Mouse (Mus musculus): Measurements from ENCODE around the gene Gna12. TPM values are rescaled to one million over a fixed set of nuclear protein-coding genes. Genes with fewer than 3 reads are reported as not detected.

The Gna12 gene
- polyA plus RNA-seq, 1 experiment from 2014 or later, result 7.1 TPM

GRCm38 (mm10) chr5:140795176-140795575 lies 35.1 kb downstream of the Gna12 start:
- 0 out of 2 replicates have a peak overlapping the region, but pooled peaks have one; percentile 1 for H3K9ac ChIP-seq (ENCODE audit: low read length)
- peak overlapping the region; percentile 73 for H3K27ac ChIP-seq (ENCODE audit: low read length)
- peaks cover 68% of the 10 kb centered on the region for H3K4me1 ChIP-seq (ENCODE audit: control insufficient read depth, insufficient read depth, low read length)
- H3K9me3 ChIP-seq (replicated peaks; ENCODE audit: control insufficient read depth, low read length), result no peaks in the 10 kb centered on the region
- 31% methylated on average over 2 of the region's 2 CpGs for WGBS
- H3K36me3 ChIP-seq (ENCODE audit: control insufficient read depth, insufficient read depth), result no peaks in the 10 kb centered on the region
- no peaks in the 10 kb centered on the region for H3K27me3 ChIP-seq (ENCODE audit: control insufficient read depth, insufficient read depth, low read length)
- H3K4me2 ChIP-seq (ENCODE audit: low read depth, low read length), result no peak overlapping the region
- no peak overlapping the region for H3K4me3 ChIP-seq (ENCODE audit: low read length)
- ATAC-seq (replicated peaks; ENCODE audit: extremely low read depth, insufficient read depth, low FRiP score), result no peak

GRCm38 (mm10) chr5:140794753-140795152 lies 35.5 kb downstream of the Gna12 start:
- no peaks in the 10 kb centered on the region for H3K27me3 ChIP-seq (ENCODE audit: control insufficient read depth, insufficient read depth, low read length)
- peak overlapping the region; percentile 73 for H3K27ac ChIP-seq (ENCODE audit: low read length)
- no peaks in the 10 kb centered on the region for H3K36me3 ChIP-seq (ENCODE audit: control insufficient read depth, insufficient read depth)
- H3K4me3 ChIP-seq (ENCODE audit: low read length), result no peak overlapping the region
- ATAC-seq (replicated peaks; ENCODE audit: extremely low read depth, insufficient read depth, low FRiP score), result peak; percentile 41; the same call in 1 of the 2 replicates
- H3K9me3 ChIP-seq (replicated peaks; ENCODE audit: control insufficient read depth, low read length), result no peaks in the 10 kb centered on the region
- 0 out of 2 replicates have a peak overlapping the region, but pooled peaks have one; percentile 1 for H3K9ac ChIP-seq (ENCODE audit: low read length)
- 0 out of 2 replicates have a peak overlapping the region, but pooled peaks have one; percentile 1 for H3K4me2 ChIP-seq (ENCODE audit: low read depth, low read length)
- H3K4me1 ChIP-seq (ENCODE audit: control insufficient read depth, insufficient read depth, low read length), result peaks cover 72% of the 10 kb centered on the region
- 16% methylated on average over 3 of the region's 3 CpGs for WGBS

- Histone ChIP-seq H3K4me3 (ENCODE audit: low read length) (no peak overlapping the region), H3K27ac (ENCODE audit: low read length) (peak overlapping the region; percentile 78; the same call in 1 of the 2 replicates)
- 49% methylated on average over 5 of the region's 5 CpGs for WGBS
Measured at GRCm38 (mm10) chr5:140792233-140792632, 38.0 kb downstream of the Gna12 start.

GRCm38 (mm10) chr5:140790937-140791877 lies 39.0 kb downstream of the Gna12 start:
- Histone ChIP-seq H3K4me2 (ENCODE audit: low read depth, low read length) (0 out of 2 replicates have a peak overlapping the region, but pooled peaks have one; percentile 4), H3K27me3 (ENCODE audit: control insufficient read depth, insufficient read depth, low read length) (no peaks in the 10 kb centered on the region), H3K9me3 (replicated peaks; ENCODE audit: control insufficient read depth, low read length) (no peaks in the 10 kb centered on the region), H3K4me3 (ENCODE audit: low read length) (no peak overlapping the region), H3K36me3 (ENCODE audit: control insufficient read depth, insufficient read depth) (no peaks in the 10 kb centered on the region), H3K9ac (ENCODE audit: low read length) (peak overlapping the region; percentile 10; the same call in 1 of the 2 replicates), H3K4me1 (ENCODE audit: control insufficient read depth, insufficient read depth, low read length) (peaks cover 72% of the 10 kb centered on the region), H3K27ac (ENCODE audit: low read length) (peak overlapping the region; percentile 78)
- 27% methylated on average over 9 of the region's 9 CpGs for WGBS
- peak; percentile 41; the same call in 1 of the 2 replicates for ATAC-seq (replicated peaks; ENCODE audit: extremely low read depth, insufficient read depth, low FRiP score)

More at GRCm38 (mm10) chr5:140792233-140792632, 38.0 kb downstream of the Gna12 start:
- no peaks in the 10 kb centered on the region for H3K36me3 ChIP-seq (ENCODE audit: control insufficient read depth, insufficient read depth)
- no peak overlapping the region for H3K9ac ChIP-seq (ENCODE audit: low read length)
- H3K4me2 ChIP-seq (ENCODE audit: low read depth, low read length), result no peak overlapping the region
- no peaks in the 10 kb centered on the region for H3K9me3 ChIP-seq (replicated peaks; ENCODE audit: control insufficient read depth, low read length)
- peaks cover 69% of the 10 kb centered on the region for H3K4me1 ChIP-seq (ENCODE audit: control insufficient read depth, insufficient read depth, low read length)
- ATAC-seq (replicated peaks; ENCODE audit: extremely low read depth, insufficient read depth, low FRiP score), result no peak
- no peaks in the 10 kb centered on the region for H3K27me3 ChIP-seq (ENCODE audit: control insufficient read depth, insufficient read depth, low read length)

GRCm38 (mm10) chr5:140790392-140790791 lies 39.8 kb downstream of the Gna12 start:
- 36% methylated on average over 2 of the region's 2 CpGs for WGBS
- Histone ChIP-seq H3K9me3 (replicated peaks; ENCODE audit: control insufficient read depth, low read length) (no peaks in the 10 kb centered on the region), H3K27ac (ENCODE audit: low read length) (peak overlapping the region; percentile 78), H3K4me3 (ENCODE audit: low read length) (no peak overlapping the region), H3K4me2 (ENCODE audit: low read depth, low read length) (no peak overlapping the region), H3K36me3 (ENCODE audit: control insufficient read depth, insufficient read depth) (no peaks in the 10 kb centered on the region), H3K27me3 (ENCODE audit: control insufficient read depth, insufficient read depth, low read length) (no peaks in the 10 kb centered on the region), H3K4me1 (ENCODE audit: control insufficient read depth, insufficient read depth, low read length) (peaks cover 80% of the 10 kb centered on the region), H3K9ac (ENCODE audit: low read length) (no peak overlapping the region)
- no peak for ATAC-seq (replicated peaks; ENCODE audit: extremely low read depth, insufficient read depth, low FRiP score)

- no peak for ATAC-seq (replicated peaks; ENCODE audit: extremely low read depth, insufficient read depth, low FRiP score)
- Histone ChIP-seq H3K9me3 (replicated peaks; ENCODE audit: control insufficient read depth, low read length) (no peaks in the 10 kb centered on the region), H3K4me2 (ENCODE audit: low read depth, low read length) (no peak overlapping the region), H3K4me1 (ENCODE audit: control insufficient read depth, insufficient read depth, low read length) (peaks cover 72% of the 10 kb centered on the region), H3K4me3 (ENCODE audit: low read length) (no peak overlapping the region), H3K36me3 (ENCODE audit: control insufficient read depth, insufficient read depth) (peaks cover 3% of the 10 kb centered on the region), H3K9ac (ENCODE audit: low read length) (no peak overlapping the region), H3K27me3 (ENCODE audit: control insufficient read depth, insufficient read depth, low read length) (no peaks in the 10 kb centered on the region), H3K27ac (ENCODE audit: low read length) (peak overlapping the region; percentile 52)
Measured at GRCm38 (mm10) chr5:140789561-140789960, 40.7 kb downstream of the Gna12 start.

- peak overlapping the region; percentile 37 for H3K27ac ChIP-seq (ENCODE audit: low read length)
- 0 out of 2 replicates have a peak, but pooled peaks cover 2% of the 10 kb centered on the region for H3K9me3 ChIP-seq (replicated peaks; ENCODE audit: control insufficient read depth, low read length)
- H3K9ac ChIP-seq (ENCODE audit: low read length), result no peak overlapping the region
- ATAC-seq (replicated peaks; ENCODE audit: extremely low read depth, insufficient read depth, low FRiP score), result no peak
- no peak overlapping the region for H3K4me3 ChIP-seq (ENCODE audit: low read length)
- peaks cover 16% of the 10 kb centered on the region for H3K36me3 ChIP-seq (ENCODE audit: control insufficient read depth, insufficient read depth)
- 81% methylated on average over 13 of the region's 13 CpGs for WGBS
- H3K4me2 ChIP-seq (ENCODE audit: low read depth, low read length), result no peak overlapping the region
- H3K27me3 ChIP-seq (ENCODE audit: control insufficient read depth, insufficient read depth, low read length), result no peaks in the 10 kb centered on the region
- peaks cover 45% of the 10 kb centered on the region for H3K4me1 ChIP-seq (ENCODE audit: control insufficient read depth, insufficient read depth, low read length)
Measured at GRCm38 (mm10) chr5:140785240-140785872, 44.9 kb downstream of the Gna12 start.

- Histone ChIP-seq H3K27ac (ENCODE audit: low read length) (no peak overlapping the region; the same call in 1 of the 2 replicates), H3K9ac (ENCODE audit: low read length) (no peak overlapping the region), H3K9me3 (replicated peaks; ENCODE audit: control insufficient read depth, low read length) (0 out of 2 replicates have a peak, but pooled peaks cover 2% of the 10 kb centered on the region), H3K4me1 (ENCODE audit: control insufficient read depth, insufficient read depth, low read length) (peaks cover 35% of the 10 kb centered on the region), H3K36me3 (ENCODE audit: control insufficient read depth, insufficient read depth) (peaks cover 16% of the 10 kb centered on the region), H3K4me2 (ENCODE audit: low read depth, low read length) (no peak overlapping the region), H3K27me3 (ENCODE audit: control insufficient read depth, insufficient read depth, low read length) (no peaks in the 10 kb centered on the region), H3K4me3 (ENCODE audit: low read length) (no peak overlapping the region)
- WGBS, result 73% methylated on average over 6 of the region's 6 CpGs
- ATAC-seq (replicated peaks; ENCODE audit: extremely low read depth, insufficient read depth, low FRiP score), result no peak
Measured at GRCm38 (mm10) chr5:140784288-140784687, 45.9 kb downstream of the Gna12 start.

All from heart, embryonic 16.5 days (tissue).